Mouse (Mus musculus): ENCODE results near the gene Adcyap1r1.
A peak's percentile ranks its signal among the peaks of the same experiment; 100 is the strongest.

Gene Adcyap1r1

DNA sequence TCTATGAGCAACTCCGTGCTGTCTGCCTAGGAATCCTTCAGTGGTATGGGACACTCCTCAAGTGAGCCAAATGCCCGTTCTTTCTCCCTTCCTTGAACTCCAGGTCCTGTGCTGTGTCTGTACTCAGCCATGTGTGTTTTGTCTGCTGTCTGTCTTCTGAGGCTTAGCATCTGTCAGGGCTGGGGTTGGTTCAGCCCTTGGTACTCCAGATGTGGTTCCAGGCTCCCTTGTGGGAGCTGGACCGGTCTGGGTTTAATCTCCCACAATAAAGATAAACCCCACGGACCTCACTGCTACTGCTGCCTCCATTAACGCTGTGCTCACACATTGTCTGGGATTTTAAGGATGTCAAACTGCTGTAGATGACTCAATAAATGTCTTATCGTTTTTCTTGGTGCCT is 49.3 kb downstream of the Adcyap1r1 start:
- DNase-seq (ENCODE audit: low read depth, low spot score) = no peak

DNA sequence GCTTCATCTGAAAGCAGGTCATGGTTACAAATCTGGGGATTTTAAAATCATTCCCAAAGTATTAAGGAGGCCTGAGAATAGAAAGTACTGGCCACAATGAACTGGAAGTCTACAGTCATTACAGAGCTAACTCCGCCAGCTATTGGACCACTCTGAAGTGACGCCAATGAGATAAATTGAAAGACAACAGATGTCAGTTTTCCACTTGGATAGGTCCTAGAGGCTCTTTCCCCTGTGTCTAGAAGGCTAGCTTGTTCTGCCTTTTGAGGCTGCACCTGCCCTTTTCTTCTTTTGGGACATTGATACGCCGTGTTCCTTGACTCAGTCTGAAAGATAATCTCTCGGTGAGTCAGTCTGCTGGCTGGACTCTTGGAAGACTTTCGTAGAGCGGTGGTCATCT is 50.5 kb downstream of the Adcyap1r1 start:
- DNase-seq (ENCODE audit: low read depth, low spot score) = no peak

DNA sequence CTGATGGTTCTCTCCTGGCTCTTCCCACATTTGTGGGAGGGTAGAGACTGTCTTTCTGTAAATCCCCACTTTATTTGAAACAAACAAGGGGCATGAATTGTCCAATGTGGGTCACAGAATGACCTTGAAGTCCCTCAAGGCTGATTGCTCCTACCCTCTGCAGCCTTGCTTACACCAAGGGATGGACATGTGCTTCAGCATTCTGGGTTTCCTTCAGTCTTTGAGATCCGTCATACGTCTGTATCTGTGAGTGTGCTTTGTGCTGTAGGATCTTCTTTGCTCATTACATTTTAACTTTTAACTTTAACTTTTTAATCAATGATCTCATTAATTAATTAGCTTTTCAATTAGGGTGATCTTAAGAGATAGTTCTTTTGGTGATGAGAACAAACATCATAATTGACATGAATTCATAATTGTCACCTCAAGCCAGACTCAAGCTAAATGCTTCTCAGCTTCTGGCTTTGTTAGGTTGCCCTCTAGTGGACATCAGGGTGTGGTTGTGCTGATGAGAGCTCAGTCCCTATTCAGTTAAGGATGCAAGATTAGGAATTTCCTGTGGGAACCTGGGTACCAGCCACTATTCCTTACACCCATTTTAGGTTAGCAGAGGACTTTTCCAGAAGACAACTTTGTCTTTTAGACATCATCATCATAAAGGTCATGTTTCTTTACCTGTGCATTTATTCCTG is 53.2 kb downstream of the Adcyap1r1 start:
- DNase-seq (ENCODE audit: low read depth, low spot score) = peak; percentile 30

DNA sequence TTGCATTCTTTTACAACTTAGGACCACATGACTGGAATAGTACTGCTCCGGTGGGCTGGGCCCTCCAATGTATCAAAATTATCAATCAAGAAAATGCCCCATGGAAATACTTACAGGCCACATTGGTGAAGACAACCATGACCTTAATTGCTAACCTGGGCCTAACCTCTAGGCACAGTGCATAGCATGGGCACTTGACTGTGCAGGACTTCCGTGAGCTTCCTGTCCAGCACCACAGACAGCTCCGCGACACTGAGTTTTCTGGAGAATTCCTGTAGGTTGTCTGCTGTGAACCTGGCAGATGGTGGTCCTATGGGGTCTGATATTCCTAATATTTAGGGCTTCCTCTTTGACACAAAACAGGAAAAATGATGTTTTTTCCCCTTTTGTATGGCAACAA is 54.7 kb downstream of the Adcyap1r1 start:
- DNase-seq (ENCODE audit: low read depth, low spot score) = no peak

DNA sequence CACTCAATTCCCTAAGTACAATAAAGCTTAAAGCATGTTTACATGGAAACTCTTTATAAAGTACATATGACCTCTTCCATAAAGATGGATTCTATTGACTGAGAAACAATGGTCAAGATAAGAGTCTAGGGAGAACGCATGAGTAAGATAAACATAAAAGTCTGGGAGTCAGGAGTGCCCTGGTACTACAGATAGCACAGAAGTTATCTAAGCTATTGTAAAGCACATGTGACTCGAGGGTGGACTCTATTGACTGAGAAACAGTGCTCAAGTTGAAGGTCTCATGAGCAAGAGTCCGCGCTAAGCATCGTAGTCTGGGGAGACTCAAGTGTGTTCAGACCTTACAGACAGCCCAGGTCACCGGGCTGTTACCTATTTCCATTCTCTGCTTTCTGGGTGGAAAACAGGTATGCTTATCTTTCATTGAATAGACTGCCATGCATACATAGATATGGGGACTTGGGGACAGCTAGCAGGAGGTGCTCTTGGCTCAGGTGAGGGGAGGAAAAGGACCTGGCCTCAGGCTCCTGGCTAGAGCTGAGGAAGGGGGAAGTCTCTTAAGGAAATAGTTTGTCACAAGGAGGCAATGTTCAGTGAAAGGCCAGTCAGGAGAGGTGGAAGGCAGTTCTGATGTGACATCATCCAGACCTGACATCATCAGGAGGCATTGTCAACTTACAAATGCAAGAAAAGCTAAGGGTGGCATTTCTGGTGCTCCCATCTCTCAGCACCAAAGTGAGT is 57.5 kb downstream of the Adcyap1r1 start:
- no peak for DNase-seq (ENCODE audit: low read depth, low spot score)

DNA sequence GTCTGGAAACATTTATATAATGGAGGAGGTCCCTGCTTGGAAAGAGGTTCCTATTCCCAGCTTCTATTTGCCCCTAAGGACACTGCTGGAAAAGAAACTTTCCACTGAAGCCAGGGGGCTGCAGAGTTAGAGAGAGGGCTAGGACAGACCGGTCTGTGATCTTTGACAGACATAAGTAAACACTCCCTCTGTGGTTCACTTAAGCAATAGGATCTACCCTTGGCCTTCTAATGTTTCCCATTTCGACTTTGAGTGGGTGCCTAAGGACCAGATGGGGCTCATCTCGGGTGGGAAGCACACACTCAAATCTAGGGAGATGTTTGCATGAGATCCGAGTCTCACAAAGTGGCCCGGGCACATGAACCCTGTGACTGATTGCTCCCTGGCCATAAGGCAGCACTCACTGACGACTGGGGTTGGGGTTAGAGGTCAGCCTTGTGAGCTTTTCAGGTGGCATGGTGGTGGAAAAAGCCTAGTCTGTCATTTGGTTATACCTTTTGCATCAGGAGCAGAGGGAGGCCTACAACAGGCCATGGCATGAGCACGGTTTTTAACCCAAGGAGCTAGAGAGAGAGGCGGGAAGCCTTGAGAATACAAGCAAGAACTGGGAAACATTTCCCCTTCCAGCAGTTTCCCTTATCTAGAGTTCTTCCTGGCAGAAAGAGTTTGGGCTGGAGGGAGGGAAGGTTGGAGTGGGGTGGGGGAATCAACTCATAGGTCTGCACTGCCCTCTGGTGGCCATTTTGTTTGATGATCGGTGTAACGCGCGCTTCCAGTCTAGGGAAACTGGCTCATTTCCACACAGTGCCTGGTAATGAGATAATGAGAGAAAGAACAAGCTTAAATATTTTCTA is 59.7 kb downstream of the Adcyap1r1 start:
- DNase-seq (ENCODE audit: low read depth, low spot score) = peak; percentile 59

DNA sequence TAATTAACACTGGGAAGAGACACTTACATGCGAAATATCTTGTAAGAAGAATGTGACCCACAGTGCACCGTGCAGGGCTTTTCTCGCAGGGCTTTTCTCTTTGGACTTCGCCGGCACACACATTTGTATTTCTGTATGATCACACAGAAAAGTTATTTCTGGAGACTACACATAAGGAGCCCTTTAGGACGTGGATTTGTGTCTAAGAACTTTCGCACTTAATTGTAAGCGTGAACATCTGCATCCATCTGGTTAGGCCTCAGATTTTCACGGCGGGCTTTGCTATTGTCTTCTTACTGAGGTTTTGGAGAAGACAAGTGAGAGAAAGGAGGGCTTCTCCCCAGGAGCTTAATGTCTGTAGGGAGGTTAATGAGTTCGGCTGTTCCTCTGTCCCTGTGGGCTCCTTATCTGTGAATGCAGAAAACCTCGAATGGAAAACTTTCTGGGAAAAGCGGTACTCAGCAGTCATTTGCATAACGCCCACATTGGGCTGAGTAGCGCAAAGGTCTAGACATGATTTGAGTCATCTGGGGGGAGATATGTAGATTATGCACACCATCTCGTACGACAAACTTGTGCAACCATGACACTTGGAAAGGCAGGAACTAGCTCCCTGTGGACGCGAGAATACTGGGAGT is 60.4 kb downstream of the Adcyap1r1 start:
- no peak for DNase-seq (ENCODE audit: low read depth, low spot score)

DNA sequence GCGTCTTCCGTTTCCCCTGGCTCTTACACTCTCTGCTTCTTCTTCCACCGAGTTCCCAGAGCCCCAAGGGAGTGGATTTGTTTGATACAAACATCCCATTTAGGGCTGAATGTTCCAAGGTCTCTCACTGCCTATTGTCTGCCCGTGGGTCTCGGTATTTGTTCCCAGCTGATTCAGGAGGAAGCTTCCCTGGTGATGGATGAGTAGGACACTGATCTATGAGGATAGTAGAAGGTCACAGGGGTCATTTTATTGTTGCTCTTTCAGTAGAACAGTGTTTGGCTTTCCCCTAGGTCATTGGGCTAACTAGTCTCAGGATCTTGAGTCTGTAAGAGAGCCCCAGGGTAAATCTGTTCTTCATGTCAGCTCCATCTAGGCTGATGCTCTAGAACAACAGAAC is 61.7 kb downstream of the Adcyap1r1 start:
- no peak for DNase-seq (ENCODE audit: low read depth, low spot score)

DNA sequence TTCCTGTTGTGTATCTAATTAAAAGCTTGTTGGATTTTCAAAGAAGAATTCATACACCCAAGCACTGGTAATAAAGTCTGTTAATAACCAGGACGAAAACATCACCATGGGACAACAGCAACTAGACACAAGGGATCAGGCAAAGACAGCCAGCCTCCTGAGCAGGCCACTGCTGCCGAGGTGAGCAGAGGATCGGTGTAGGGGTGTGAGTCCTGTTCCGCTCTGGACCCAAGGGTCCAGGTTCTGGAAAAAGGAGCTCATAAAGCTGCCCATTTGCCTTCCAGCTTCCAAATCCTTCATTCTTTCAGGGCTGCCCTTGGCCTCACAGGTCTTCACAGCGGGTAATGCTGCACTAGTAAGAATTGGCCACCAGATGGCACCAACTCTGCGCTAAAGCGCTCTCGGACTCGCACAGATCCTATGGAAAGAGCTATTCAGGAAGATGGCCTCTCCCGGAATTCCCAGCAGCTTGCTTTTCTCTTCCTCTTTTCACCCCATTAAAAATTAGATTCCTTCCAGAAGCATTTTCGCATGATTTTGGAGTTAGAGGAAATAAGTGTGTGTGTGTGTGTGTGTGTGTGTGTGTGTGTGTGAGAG is 67.9 kb downstream of the Adcyap1r1 start:
- DNase-seq (ENCODE audit: low read depth, low spot score) = peak; percentile 47

DNA sequence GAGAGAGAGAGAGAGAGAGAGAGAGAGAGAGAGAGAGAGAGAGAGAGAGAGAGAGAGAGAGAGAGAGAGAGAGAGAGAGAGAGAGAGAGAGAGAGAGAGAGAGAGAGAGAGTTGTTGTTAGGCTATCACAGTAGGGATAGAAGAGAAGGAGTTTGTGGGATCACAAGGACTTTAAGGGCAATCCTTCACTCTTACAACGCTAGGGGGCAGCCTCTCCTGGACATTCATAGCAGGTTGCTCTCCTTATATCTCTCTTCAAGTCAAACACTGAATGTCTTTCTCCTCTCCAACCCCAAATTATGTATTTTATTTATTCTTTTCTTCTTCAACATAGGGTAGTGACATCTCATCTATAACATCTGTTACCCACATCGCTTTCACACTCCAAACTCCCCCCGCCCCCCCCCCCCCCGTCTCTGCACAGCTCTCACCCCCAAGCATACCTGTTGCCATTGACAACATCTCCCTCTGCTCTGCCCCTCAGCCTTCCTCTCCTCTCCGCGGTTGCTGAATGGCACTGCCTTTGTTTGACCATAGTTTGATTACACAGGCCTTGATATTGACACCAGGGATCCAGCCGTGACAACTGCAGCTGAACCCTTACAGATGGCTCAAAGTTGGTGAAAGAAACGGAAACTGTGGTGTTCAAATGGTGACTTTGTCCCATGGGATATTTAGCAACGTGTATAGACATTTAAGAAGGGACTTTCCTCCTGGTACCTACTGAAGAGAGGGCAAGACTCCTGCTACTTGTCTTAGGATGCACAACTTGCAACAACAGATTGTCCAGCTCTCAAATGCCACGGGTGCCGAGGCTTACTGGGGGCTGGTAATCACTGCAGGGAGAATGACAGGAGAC is 68.7 kb downstream of the Adcyap1r1 start:
- no peak for DNase-seq (ENCODE audit: low read depth, low spot score)

DNA sequence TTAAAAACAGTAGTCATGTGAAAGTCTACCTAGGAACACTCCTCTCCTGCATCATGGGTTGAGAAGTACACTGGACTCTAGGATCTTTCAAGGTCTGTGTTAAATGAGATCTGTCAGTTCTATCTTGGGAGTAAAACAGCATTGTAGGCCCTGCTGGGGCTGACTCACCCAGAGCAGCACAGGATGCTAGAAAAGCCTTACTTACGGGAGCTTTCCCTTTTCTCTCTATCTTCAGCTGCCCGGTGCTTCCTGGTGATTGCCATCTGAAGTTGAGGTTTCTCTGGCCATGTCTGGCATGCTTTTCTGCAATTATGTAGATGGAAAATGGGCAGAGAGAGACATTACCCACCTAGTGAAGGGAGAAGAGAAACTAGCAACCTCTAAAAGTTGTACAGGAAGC is 84.7 kb downstream of the Adcyap1r1 start:
- no peak for DNase-seq (ENCODE audit: low read depth, low spot score)

DNA sequence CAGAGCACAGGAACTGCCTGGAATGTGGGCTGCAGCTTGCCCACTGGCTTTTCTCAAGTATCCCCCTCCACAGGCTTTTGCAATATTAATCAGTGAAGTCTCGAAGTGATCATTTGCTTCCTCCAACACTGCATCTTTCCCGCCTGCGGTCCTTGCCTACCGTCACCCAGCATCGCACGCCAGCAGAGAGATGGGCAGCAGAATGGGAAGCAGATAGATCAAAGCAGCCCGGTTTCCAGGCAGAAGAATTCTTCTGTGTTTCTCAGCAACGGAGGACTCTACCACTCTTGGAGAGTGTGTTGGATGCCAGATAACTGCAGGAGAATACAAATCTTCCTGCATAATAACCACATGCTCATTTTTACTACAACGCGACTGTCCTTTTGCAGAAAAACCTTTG is 87.4 kb downstream of the Adcyap1r1 start:
- DNase-seq (ENCODE audit: low read depth, low spot score) = no peak

DNA sequence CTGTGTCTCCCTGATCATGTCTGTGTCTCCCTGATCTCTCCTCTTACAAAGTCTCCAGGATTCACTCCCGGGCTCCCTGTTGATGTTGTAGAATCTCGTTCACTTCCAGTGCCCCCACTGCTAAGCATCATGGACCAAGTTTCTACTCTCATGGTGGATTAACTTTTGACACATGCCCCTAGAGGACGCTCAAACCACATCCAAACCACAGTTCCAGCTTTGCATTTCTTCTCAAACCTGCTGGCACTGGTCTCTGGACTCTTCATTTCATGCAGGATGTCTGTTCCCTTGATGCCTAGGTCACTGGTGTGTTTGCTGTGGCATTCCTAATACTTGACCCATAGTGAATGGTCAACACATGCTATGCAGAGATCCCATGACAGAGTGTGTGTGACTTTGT is 90.6 kb downstream of the Adcyap1r1 start:
- no peak for DNase-seq (ENCODE audit: low read depth, low spot score)

DNA sequence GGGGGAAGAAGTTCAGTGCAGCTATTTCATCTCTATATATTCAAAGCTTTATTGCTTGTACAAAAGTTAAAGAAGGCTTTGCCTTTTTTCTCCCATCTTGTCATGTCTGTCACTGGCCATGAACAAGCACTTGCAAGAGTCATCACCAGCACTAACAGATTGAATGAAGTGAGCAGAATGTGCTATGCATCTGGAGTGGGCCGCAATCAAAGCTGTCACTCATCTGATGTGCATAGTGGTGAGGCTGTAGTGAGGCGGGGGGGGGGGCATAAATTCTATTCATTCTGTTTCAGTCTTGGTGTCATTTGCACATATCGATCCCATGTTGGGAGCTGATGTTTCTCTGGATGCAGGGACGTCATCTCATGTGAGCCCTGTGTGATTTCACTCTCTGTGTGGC is 91.6 kb downstream of the Adcyap1r1 start:
- no peak for DNase-seq (ENCODE audit: low read depth, low spot score)

DNA sequence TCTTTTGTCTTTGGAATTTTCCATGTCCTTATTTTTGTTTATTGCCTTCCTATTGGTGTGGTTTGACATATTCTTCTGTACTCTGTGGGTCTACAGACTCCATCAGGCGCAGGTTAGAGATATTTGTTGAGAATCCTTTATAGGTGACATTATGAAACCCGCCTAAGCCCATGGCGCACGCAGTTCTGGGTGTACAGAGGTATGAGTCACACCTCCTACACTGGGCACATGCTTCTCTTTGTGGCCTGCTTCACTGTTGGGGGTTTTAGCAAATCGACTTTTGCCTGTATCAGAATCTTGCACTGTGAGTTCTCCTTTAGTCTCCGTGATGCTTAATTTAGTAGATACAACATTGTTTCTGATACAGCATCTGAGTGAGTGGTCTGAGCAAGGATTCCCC is 97.4 kb downstream of the Adcyap1r1 start:
- no peak for DNase-seq (ENCODE audit: low read depth, low spot score)

DNA sequence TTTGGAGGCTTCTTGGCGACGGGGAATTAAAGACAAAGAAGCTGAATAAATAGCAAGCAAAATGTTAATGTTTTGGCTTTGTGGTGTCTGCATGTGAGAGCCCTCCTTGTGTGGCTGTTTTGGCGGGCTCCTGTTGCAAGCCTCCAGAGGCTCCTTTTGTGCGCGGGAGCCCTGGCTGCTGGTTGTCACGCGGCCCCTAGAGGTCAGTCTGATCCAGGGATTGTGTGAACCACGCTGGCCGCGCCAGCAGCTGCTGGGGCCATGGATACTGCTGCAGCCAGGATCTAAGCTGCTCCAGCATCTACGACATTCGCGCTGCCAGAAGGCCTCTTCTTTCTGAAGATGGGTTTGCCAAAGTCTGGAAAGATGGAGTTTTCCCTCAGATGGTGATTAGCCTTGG is 99.1 kb downstream of the Adcyap1r1 start:
- DNase-seq (ENCODE audit: low read depth, low spot score) = no peak

Data from skeletal muscle tissue, adult 2 months (tissue).